Mouse (Mus musculus) heart, adult 2 months (tissue): ENCODE measurements at regions not wholly inside any gene's neighbourhood (a gene's known extent, or its start where the extent isn't known, plus 50 kb on each side); places are given as distances from the start of the nearest gene placed in this dataset.
A peak's percentile ranks its signal among the peaks of the same experiment; 100 is the strongest.

Experiments
- DNase-seq, 2 experiments: peaks; one replicate each; pipeline ENCODE4 v3.0.0; 2021
- H3K27ac ChIP-seq: fragments of 200-600 bp; 2 replicates; pipeline ENCODE4 v1.8.1; 2022
- H3K27me3 ChIP-seq: fragments of 200-500 bp; 2 replicates; pipeline ENCODE4 v1.6.1; 2012; ENCODE audit warnings: mild to moderate bottlenecking, low read length, inconsistent platforms, mixed read lengths; ENCODE audit not compliant: control insufficient read depth, insufficient read depth
- H3K36me3 ChIP-seq: fragments of 200-500 bp; 2 replicates; pipeline ENCODE4 v1.6.1; 2012; ENCODE audit warnings: low read length, inconsistent platforms; ENCODE audit not compliant: control insufficient read depth, insufficient read depth
- H3K4me1 ChIP-seq: fragments of 200-500 bp; 2 replicates; pipeline ENCODE4 v1.6.1; 2011; ENCODE audit warnings: low read length; ENCODE audit not compliant: control insufficient read depth, insufficient read depth
- H3K4me3 ChIP-seq: fragments of 200-600 bp; 2 replicates; pipeline ENCODE4 v1.8.1; 2022
- H3K79me2 ChIP-seq: fragments of 200-500 bp; replicated peaks from 2 replicates; pipeline ENCODE4 v1.6.1; 2012; ENCODE audit warnings: mild to moderate bottlenecking, inconsistent platforms, low read length, moderate library complexity, mixed read lengths; ENCODE audit not compliant: control insufficient read depth, insufficient read depth
- H3K9ac ChIP-seq: fragments of 200-500 bp; 2 replicates; pipeline ENCODE4 v1.6.1; 2012; ENCODE audit warnings: low read depth, mild to moderate bottlenecking, control low read depth, inconsistent platforms, low read length, mixed read lengths
- CTCF ChIP-seq: fragments of 200-600 bp; IDR thresholded peaks from 2 replicates; pipeline ENCODE4 v1.8.1; 2022; ENCODE audit warnings: antibody characterized with exemption, mild to moderate bottlenecking, moderate library complexity
- EP300 ChIP-seq: fragments of 200-500 bp; IDR thresholded peaks from 2 replicates; pipeline ENCODE4 v1.6.1; 2011; ENCODE audit warnings: low read depth, low read length, control low read depth; ENCODE audit not compliant: insufficient read depth
- POLR2A ChIP-seq: fragments of 200-500 bp; IDR thresholded peaks from 2 replicates; pipeline ENCODE4 v1.6.1; 2011; ENCODE audit warnings: mild to moderate bottlenecking, low read depth, low read length, control low read depth; ENCODE audit not compliant: insufficient read depth
- WGBS: fragments of 180-500 bp; shearing (Covaris S2); methylation state at CpG from one replicate; pipeline ENCODE4 v1.1.7; 2018; 5-methylcytosine and 5-hydroxymethylcytosine counted together
- intact Hi-C: fragments of 180-260 bp; cut with DNase I; formaldehyde crosslinking; loops from one replicate; pipeline ENCODE4 v1.15.1; 2025

DNA sequence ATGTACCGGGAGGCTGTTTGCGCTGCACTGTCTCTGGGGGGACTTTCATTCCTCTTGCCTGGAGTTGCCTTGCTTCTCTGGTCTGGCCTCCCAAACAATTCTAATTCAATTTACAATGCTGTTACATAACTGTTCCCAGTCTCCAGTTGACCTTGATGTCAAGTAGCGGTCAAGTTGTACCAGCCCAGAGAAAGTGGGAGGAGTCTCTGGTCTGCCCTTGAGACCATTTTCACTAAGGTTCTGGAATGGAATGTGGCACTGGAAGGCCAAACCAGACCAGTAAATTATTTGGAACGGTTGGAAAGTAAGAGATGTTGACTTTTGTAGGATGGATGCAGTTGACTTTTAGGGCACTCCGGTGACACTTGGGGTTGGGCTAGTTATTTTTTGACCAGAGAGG lies 345.9 kb upstream of the Pik3r1 start:
- Histone ChIP-seq H3K79me2 (no peaks in the 10 kb centered on the region), H3K36me3 (no peaks in the 10 kb centered on the region), H3K4me1 (no peaks in the 10 kb centered on the region), H3K9ac (no peak overlapping the region), H3K4me3 (no peak overlapping the region), H3K27ac (peak overlapping the region; percentile 16; the same call in 1 of the 2 replicates), H3K27me3 (no peaks in the 10 kb centered on the region)
- intact Hi-C loops: loop anchor here (5.0 kb wide), 1 partner anchor 57 kb away; no protein-coding TSS in a partner anchor
- 80% methylated on average over 5 of the region's 5 CpGs for WGBS
- DNase-seq: peak in 1 of 2 experiments; percentile 20
- TF ChIP-seq CTCF: no peak
- no peak for TF ChIP-seq EP300
- no peak for TF ChIP-seq POLR2A

DNA sequence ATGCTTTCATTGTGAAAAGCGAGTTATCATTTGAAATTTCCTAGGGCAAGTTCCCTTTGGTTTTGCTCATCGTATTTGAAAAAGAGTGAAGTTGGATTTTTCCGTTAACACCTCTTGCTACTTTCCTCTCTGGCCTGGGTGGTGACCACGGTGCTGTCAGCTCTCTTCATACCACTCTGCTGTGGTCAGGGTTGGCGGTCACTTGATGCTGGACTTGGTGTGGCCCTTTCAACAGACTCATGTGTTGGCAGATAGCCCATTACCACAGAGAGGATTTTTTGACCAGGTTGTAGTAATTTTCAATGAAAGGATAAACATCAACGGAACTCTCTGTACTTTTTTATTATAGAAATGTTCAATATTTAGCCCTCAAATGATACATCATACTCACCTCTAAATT lies 354.3 kb upstream of the Pik3r1 start:
- no peak for TF ChIP-seq POLR2A
- no peak for TF ChIP-seq EP300
- TF ChIP-seq CTCF: no peak
- no peak overlapping the region for H3K4me3 ChIP-seq
- H3K79me2 ChIP-seq: no peaks in the 10 kb centered on the region
- H3K27ac ChIP-seq: no peak overlapping the region
- WGBS: 86% methylated on average over 6 of the region's 6 CpGs
- H3K36me3 ChIP-seq: no peaks in the 10 kb centered on the region
- no peak for DNase-seq
- no peaks in the 10 kb centered on the region for H3K4me1 ChIP-seq
- no peak overlapping the region for H3K9ac ChIP-seq
- H3K27me3 ChIP-seq: no peaks in the 10 kb centered on the region
- intact Hi-C loops: no loop called here

DNA sequence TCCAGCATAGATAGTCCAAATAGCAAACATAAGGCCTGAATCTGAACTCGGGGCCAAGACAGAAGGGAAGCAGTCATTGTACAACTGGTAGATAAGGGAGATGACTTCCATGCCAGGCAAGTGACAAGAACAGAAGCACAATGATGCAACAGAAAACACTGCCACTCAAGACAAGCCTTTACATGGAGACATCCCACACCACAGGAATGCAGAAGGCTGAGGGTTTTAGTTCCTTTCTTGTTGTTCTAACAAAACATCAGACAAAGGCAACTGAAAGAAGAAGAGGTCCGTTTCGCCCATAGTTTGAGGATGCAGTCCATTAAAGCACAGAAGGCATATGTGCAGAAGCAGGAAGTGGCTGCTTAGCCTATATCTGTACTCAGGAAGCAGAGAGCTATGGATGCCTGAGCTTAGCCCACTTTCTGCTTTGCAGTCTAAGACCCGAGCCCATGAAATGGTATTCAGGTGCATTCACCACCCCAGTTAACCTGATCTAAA lies 360.0 kb upstream of the Pik3r1 start:
- Histone ChIP-seq H3K79me2 (no peaks in the 10 kb centered on the region), H3K27me3 (no peaks in the 10 kb centered on the region), H3K36me3 (no peaks in the 10 kb centered on the region), H3K9ac (no peak overlapping the region), H3K4me1 (no peaks in the 10 kb centered on the region), H3K27ac (no peak overlapping the region), H3K4me3 (no peak overlapping the region)
- TF ChIP-seq CTCF (no peak), EP300 (no peak), POLR2A (no peak)
- no peak for DNase-seq
- intact Hi-C loops: no loop called here
- WGBS: 60% methylated on average over 4 of the region's 4 CpGs

DNA sequence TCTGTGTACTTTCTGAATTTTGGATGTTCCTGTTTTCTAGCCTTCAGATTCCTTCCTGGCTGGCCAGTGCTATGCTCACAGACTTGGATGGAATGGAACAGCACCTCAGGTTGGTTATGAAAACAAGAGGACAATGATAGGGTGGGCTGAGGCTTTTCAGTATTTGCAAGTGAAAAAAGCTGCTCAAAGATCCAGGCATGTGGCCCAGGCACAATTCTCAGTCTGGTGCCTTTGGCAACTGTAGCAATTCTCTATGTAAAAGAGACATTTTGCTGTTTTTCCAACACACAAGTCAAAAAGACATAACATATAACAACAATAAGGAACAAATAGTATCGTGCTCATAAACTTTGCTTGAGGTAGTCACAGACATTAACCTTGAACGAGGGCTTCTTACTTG lies 363.4 kb upstream of the Pik3r1 start:
- 89% methylated on average over 2 of the region's 2 CpGs for WGBS
- TF ChIP-seq POLR2A (no peak), EP300 (no peak), CTCF (no peak)
- no peak overlapping the region for H3K4me3 ChIP-seq
- no peaks in the 10 kb centered on the region for H3K4me1 ChIP-seq
- H3K27ac ChIP-seq: no peak overlapping the region
- H3K36me3 ChIP-seq: no peaks in the 10 kb centered on the region
- intact Hi-C loops: no loop called here
- no peak for DNase-seq
- no peak overlapping the region for H3K9ac ChIP-seq
- no peaks in the 10 kb centered on the region for H3K79me2 ChIP-seq
- no peaks in the 10 kb centered on the region for H3K27me3 ChIP-seq

DNA sequence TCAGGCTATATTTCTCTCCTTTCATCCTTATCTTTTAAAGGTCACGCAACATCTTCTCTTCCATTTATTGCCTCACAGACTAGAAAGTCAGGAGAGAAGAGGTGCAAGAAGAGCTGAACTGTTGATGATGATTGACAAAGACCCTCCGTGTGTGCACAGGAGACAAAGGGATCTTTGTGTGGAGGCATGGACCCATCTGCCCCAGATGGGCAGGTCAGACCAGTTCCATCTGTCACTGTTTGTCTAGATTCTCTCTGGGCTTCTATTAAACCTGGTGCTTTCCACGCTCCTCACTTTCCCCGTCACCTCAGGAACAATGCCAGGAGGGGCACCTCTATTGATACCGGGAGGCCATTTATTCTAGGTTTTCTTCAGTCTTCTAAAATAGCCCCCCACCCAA lies 364.1 kb upstream of the Pik3r1 start:
- Histone ChIP-seq H3K4me1 (no peaks in the 10 kb centered on the region), H3K9ac (no peak overlapping the region), H3K27me3 (no peaks in the 10 kb centered on the region), H3K79me2 (no peaks in the 10 kb centered on the region), H3K27ac (no peak overlapping the region), H3K36me3 (no peaks in the 10 kb centered on the region), H3K4me3 (no peak overlapping the region)
- DNase-seq: no peak
- intact Hi-C loops: no loop called here
- WGBS: 97% methylated on average over 5 of the region's 5 CpGs
- TF ChIP-seq POLR2A (no peak), EP300 (no peak), CTCF (no peak)

DNA sequence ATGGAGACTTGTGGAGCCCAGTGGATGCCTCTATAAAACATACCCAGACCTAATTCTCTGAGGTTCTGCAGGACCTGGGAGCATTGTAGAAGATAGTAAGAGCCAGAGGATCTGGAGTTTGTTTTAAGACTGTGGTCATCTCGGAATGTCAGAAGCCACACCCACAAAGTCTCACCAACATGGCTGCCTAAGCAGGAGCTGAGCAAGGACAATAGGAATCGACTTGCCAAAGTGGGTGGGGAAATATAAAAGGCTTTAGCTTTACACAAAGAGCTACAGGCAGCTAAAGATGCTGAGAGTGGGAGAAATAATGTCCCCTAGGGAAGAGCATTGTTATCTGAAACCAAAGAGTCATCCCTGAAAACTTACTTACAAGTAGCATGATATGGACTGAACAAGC lies 364.7 kb upstream of the Pik3r1 start:
- no peaks in the 10 kb centered on the region for H3K27me3 ChIP-seq
- 58% methylated on average over 2 of the region's 2 CpGs for WGBS

More for the DNA sequence above, 364.7 kb upstream of the Pik3r1 start:
- no peaks in the 10 kb centered on the region for H3K4me1 ChIP-seq
- no peak overlapping the region for H3K9ac ChIP-seq
- no peak overlapping the region for H3K4me3 ChIP-seq
- intact Hi-C loops: no loop called here
- DNase-seq: no peak
- no peaks in the 10 kb centered on the region for H3K36me3 ChIP-seq
- no peak for TF ChIP-seq CTCF
- no peak for TF ChIP-seq POLR2A
- no peak for TF ChIP-seq EP300
- H3K79me2 ChIP-seq: no peaks in the 10 kb centered on the region
- no peak overlapping the region for H3K27ac ChIP-seq
